Mouse (Mus musculus) MEL (cell line): ENCODE results near the gene Hdgf. TPM values are rescaled to one million over a fixed set of nuclear protein-coding genes. Genes with fewer than 3 reads are reported as not detected.

Experiments used
- DNase-seq: peaks from one replicate; pipeline ENCODE4 v3.0.0; 2011; ENCODE audit warnings: low read depth, low spot score
- H3K27ac ChIP-seq: 2 replicates; pipeline ENCODE4 v1.5.1; 2012; ENCODE audit warnings: low read depth, mild to moderate bottlenecking, control low read depth, low read length, moderate library complexity; ENCODE audit not compliant: control insufficient read depth
- H3K27me3 ChIP-seq, 2 experiments: fragments of 150-350 bp in 1 of 2; sonication (generic) in 1 of 2; 2 replicates each; pipeline ENCODE4 v1.6.1; 2012; ENCODE audit warnings: low read length in 2 of 2, mild to moderate bottlenecking in 2 of 2, improper control_type of control experiment in 1 of 2, moderate library complexity in 1 of 2; ENCODE audit not compliant: insufficient read depth in 2 of 2, control insufficient read depth in 1 of 2
- H3K36me3 ChIP-seq, 2 experiments: 2 replicates each; pipeline ENCODE4 v1.6.1; 2012 to 2014; ENCODE audit warnings: low read length in 2 of 2, improper control_type of control experiment in 1 of 2, inconsistent platforms in 1 of 2, mild to moderate bottlenecking in 1 of 2; ENCODE audit not compliant: insufficient read depth in 2 of 2, control insufficient read depth in 1 of 2
- H3K4me1 ChIP-seq, 2 experiments: fragments of 150-350 bp in 1 of 2; sonication (generic) in 1 of 2; 2 replicates each; pipeline ENCODE4 v1.6.1; 2012; ENCODE audit warnings: low read length in 2 of 2, improper control_type of control experiment in 1 of 2, mild to moderate bottlenecking in 1 of 2; ENCODE audit not compliant: insufficient read depth in 2 of 2, control insufficient read depth in 1 of 2
- H3K4me3 ChIP-seq, 2 experiments: fragments of 150-350 bp in 1 of 2; sonication (generic) in 1 of 2; 2 replicates each; pipeline ENCODE4 v1.5.1; 2012; ENCODE audit warnings: low read depth in 2 of 2, low read length in 2 of 2, mild to moderate bottlenecking in 2 of 2, moderate library complexity in 2 of 2, control low read depth in 1 of 2, improper control_type of control experiment in 1 of 2; ENCODE audit not compliant: control insufficient read depth in 1 of 2, insufficient read depth in 1 of 2
- H3K79me2 ChIP-seq: 2 replicates; pipeline ENCODE4 v1.6.1; 2012; ENCODE audit warnings: mild to moderate bottlenecking, low read length, moderate library complexity; ENCODE audit not compliant: control insufficient read depth, poor library complexity, insufficient read depth
- H3K9ac ChIP-seq: 2 replicates; pipeline ENCODE4 v1.6.1; 2012; ENCODE audit warnings: low read depth, mild to moderate bottlenecking, control low read depth, low read length, moderate library complexity; ENCODE audit not compliant: control insufficient read depth, poor library complexity, severe bottlenecking
- H3K9me3 ChIP-seq: fragments of 150-350 bp; sonication (generic); replicated peaks from 2 replicates; pipeline ENCODE4 v1.6.1; 2012; ENCODE audit warnings: mild to moderate bottlenecking, low read length, improper control_type of control experiment, moderate library complexity; ENCODE audit not compliant: insufficient read depth
- BHLHE40 ChIP-seq: IDR thresholded peaks from 2 replicates; pipeline ENCODE4 v1.6.1; 2012; ENCODE audit warnings: low read depth, mild to moderate bottlenecking, inconsistent platforms, low read length, improper control_type of control experiment, borderline replicate concordance
- CTCF ChIP-seq, 3 experiments: IDR thresholded peaks in 2 of 3; conservative IDR thresholded peaks in 1 of 3; 2 replicates each; pipeline ENCODE4 v1.5.1; 2011 to 2012; ENCODE audit warnings: low read length in 3 of 3, low read depth in 2 of 3, mild to moderate bottlenecking in 2 of 3, improper control_type of control experiment in 1 of 3, inconsistent platforms in 1 of 3, mixed read lengths in 1 of 3, moderate library complexity in 1 of 3; ENCODE audit not compliant: control insufficient read depth in 1 of 3, insufficient read depth in 1 of 3, poor library complexity in 1 of 3, severe bottlenecking in 1 of 3
- E2F4 ChIP-seq: IDR thresholded peaks from 2 replicates; pipeline ENCODE4 v1.6.1; 2011; ENCODE audit warnings: low read depth, low read length, improper control_type of control experiment, borderline replicate concordance
- EP300 ChIP-seq, 2 experiments: IDR thresholded peaks; 2 replicates each; pipeline ENCODE4 v1.6.1; 2011; ENCODE audit warnings: improper control_type of control experiment in 2 of 2, low read length in 2 of 2, low read depth in 1 of 2, mild to moderate bottlenecking in 1 of 2
- ETS1 ChIP-seq: IDR thresholded peaks from 2 replicates; pipeline ENCODE4 v1.6.1; 2012; ENCODE audit warnings: low read depth, mild to moderate bottlenecking, inconsistent platforms, low read length, improper control_type of control experiment, moderate library complexity
- GABPA ChIP-seq: IDR thresholded peaks from 2 replicates; pipeline ENCODE4 v1.6.1; 2012; ENCODE audit warnings: low read depth, mild to moderate bottlenecking, inconsistent platforms, low read length, improper control_type of control experiment, moderate library complexity
- GATA1 ChIP-seq: IDR thresholded peaks from 2 replicates; pipeline ENCODE4 v1.6.1; 2011; ENCODE audit warnings: low read depth, low read length, improper control_type of control experiment
- HCFC1 ChIP-seq: IDR thresholded peaks from 2 replicates; pipeline ENCODE4 v1.6.1; 2012; ENCODE audit warnings: low read depth, mild to moderate bottlenecking, inconsistent platforms, low read length, improper control_type of control experiment, moderate library complexity
- KAT2A ChIP-seq: conservative IDR thresholded peaks from 2 replicates; pipeline ENCODE4 v1.6.1; 2012; ENCODE audit warnings: low read depth, low read length, improper control_type of control experiment, inconsistent platforms
- MAFK ChIP-seq: IDR thresholded peaks from 2 replicates; pipeline ENCODE4 v1.6.1; 2011; ENCODE audit warnings: low read depth, mild to moderate bottlenecking, low read length, improper control_type of control experiment, borderline replicate concordance
- MAX ChIP-seq: IDR thresholded peaks from 2 replicates; pipeline ENCODE4 v1.6.1; 2011; ENCODE audit warnings: low read length, improper control_type of control experiment
- MEF2A ChIP-seq: IDR thresholded peaks from 2 replicates; pipeline ENCODE4 v1.6.1; 2014; ENCODE audit warnings: low read depth, mild to moderate bottlenecking, inconsistent platforms, low read length, improper control_type of control experiment; ENCODE audit not compliant: poor library complexity, insufficient replicate concordance, severe bottlenecking; ENCODE audit errors: extremely low read depth
- MXI1 ChIP-seq: IDR thresholded peaks from 2 replicates; pipeline ENCODE4 v1.6.1; 2011; ENCODE audit warnings: mild to moderate bottlenecking, low read depth, low read length, improper control_type of control experiment
- MYC ChIP-seq: IDR thresholded peaks from 2 replicates; pipeline ENCODE4 v1.6.1; 2011; ENCODE audit warnings: low read depth, mild to moderate bottlenecking, low read length, improper control_type of control experiment, moderate library complexity
- NELFE ChIP-seq: IDR thresholded peaks from 2 replicates; pipeline ENCODE4 v1.6.1; 2011; ENCODE audit warnings: low read depth, low read length, improper control_type of control experiment
- POLR2AphosphoS2 ChIP-seq: IDR thresholded peaks from 2 replicates; pipeline ENCODE4 v1.6.1; 2011; ENCODE audit warnings: low read length, improper control_type of control experiment
- RAD21 ChIP-seq: IDR thresholded peaks from 2 replicates; pipeline ENCODE4 v1.6.1; 2011; ENCODE audit warnings: mild to moderate bottlenecking, low read depth, low read length, improper control_type of control experiment
- RCOR1 ChIP-seq: IDR thresholded peaks from 2 replicates; pipeline ENCODE4 v1.6.1; 2012; ENCODE audit warnings: low read depth, mild to moderate bottlenecking, inconsistent platforms, low read length, improper control_type of control experiment
- SMC3 ChIP-seq: IDR thresholded peaks from 2 replicates; pipeline ENCODE4 v1.6.1; 2011; ENCODE audit warnings: low read depth, low read length, improper control_type of control experiment
- TAL1 ChIP-seq: IDR thresholded peaks from 2 replicates; pipeline ENCODE4 v1.6.1; 2012; ENCODE audit warnings: mild to moderate bottlenecking, inconsistent platforms, low read length, moderate library complexity, mixed read lengths
- TCF12 ChIP-seq: IDR thresholded peaks from 2 replicates; pipeline ENCODE4 v1.6.1; 2014; ENCODE audit warnings: low read depth, mild to moderate bottlenecking, inconsistent platforms, low read length, improper control_type of control experiment, moderate library complexity
- USF1 ChIP-seq: IDR thresholded peaks from 2 replicates; pipeline ENCODE4 v1.6.1; 2014; ENCODE audit warnings: low read depth, mild to moderate bottlenecking, inconsistent platforms, low read length, improper control_type of control experiment, moderate library complexity
- USF2 ChIP-seq, 2 experiments: IDR thresholded peaks; 2 replicates each; pipeline ENCODE4 v1.6.1; 2011 to 2012; ENCODE audit warnings: improper control_type of control experiment in 2 of 2, low read length in 2 of 2, borderline replicate concordance in 1 of 2, inconsistent platforms in 1 of 2, low read depth in 1 of 2, mild to moderate bottlenecking in 1 of 2; ENCODE audit not compliant: insufficient read depth in 1 of 2
- ZC3H11A ChIP-seq: IDR thresholded peaks from 2 replicates; pipeline ENCODE4 v1.6.1; 2012; ENCODE audit warnings: low read depth, mild to moderate bottlenecking, inconsistent platforms, low read length, improper control_type of control experiment
- ZKSCAN1 ChIP-seq: IDR thresholded peaks from 2 replicates; pipeline ENCODE4 v1.6.1; 2012; ENCODE audit warnings: low read depth, mild to moderate bottlenecking, inconsistent platforms, low read length, improper control_type of control experiment, moderate library complexity
- ZMIZ1 ChIP-seq: IDR thresholded peaks from 2 replicates; pipeline ENCODE4 v1.6.1; 2012; ENCODE audit warnings: low read depth, mild to moderate bottlenecking, inconsistent platforms, low read length, improper control_type of control experiment, moderate library complexity
- ZNF384 ChIP-seq: IDR thresholded peaks from 2 replicates; pipeline ENCODE4 v1.6.1; 2012; ENCODE audit warnings: low read depth, mild to moderate bottlenecking, inconsistent platforms, low read length, improper control_type of control experiment
- polyA plus RNA-seq, 2 experiments: library from polyadenylated mRNA; stranded (reverse) in 1 of 2; unstranded in 1 of 2; fragments of >175 nt in 1 of 2; fragments of >200 nt in 1 of 2; gene quantifications; 2 replicates each; pipeline versions ENCODE4 v1.2.1 to v1.2.4; 2012; ENCODE audit warnings: low replicate concordance in 2 of 2, low read depth in 1 of 2; ENCODE audit not compliant: insufficient read length in 2 of 2, insufficient read depth in 1 of 2, missing spikeins in 1 of 2
- total RNA-seq: library from RNA; depleted of rRNA; stranded (reverse); fragments of 300-350 nt; gene quantifications from 2 replicates; pipeline ENCODE4 v1.2.3, GENCODE M21; 2012

Hdgf gene
- total and polyA plus RNA-seq, 3 experiments, result 369 to 1,503 (median 519) TPM

- TF ChIP-seq EP300 (IDR thresholded peaks at IDR 0.05; ENCODE audit: low read depth in 1 of 2, low read length in 2 of 2) (no peak), ETS1 (no peak; the same call in 1 of the 2 replicates), MAX (no peak), SMC3 (no peak), ZNF384 (no peak), CTCF (IDR thresholded peaks at IDR 0.05 in 2 of 3, conservative IDR thresholded peaks at IDR 0.05 in 1 of 3; ENCODE audit: control insufficient read depth in 1 of 3, insufficient read depth in 1 of 3, low read depth in 2 of 3, low read length in 3 of 3, poor library complexity in 1 of 3, severe bottlenecking in 1 of 3) (no peak), HCFC1 (peak; percentile 98), GATA1 (no peak), TAL1 (no peak), MAFK (no peak), MXI1 (peak; percentile 78), TCF12 (peak; percentile 57; the same call in 1 of the 2 replicates), NELFE (0 out of 2 replicates have a peak, but pooled peaks have one; percentile 42), E2F4 (no peak), ZMIZ1 (no peak), RCOR1 (no peak)
Measured at GRCm38 (mm10) chr3:87885281-87886003, 20.7 kb upstream of the Hdgf start, which contains the start of gene Prcc (continued).

GRCm38 (mm10) chr3:87886004-87886365 is 20.1 kb upstream of the Hdgf start:
- Histone ChIP-seq H3K27me3 (no peaks in the 10 kb centered on the region), H3K9ac (peak overlapping the region; percentile 64), H3K27ac (peak overlapping the region; percentile 15; the same call in 1 of the 2 replicates), H3K4me1 (peaks cover 3 to 19% of the 10 kb centered on the region in 2 experiments; a peak in 3 of 4 replicates), H3K79me2 (peaks cover 32% of the 10 kb centered on the region), H3K9me3 (no peaks in the 10 kb centered on the region), H3K36me3 (peaks cover 0 to 16% of the 10 kb centered on the region in 2 experiments; a peak in 2 of 4 replicates), H3K4me3 (peak overlapping the region; percentile 40 to 93)
- no peak for DNase-seq
- TF ChIP-seq GABPA, result no peak
- 0 out of 2 replicates have a peak, but pooled peaks have one; percentile 10 for TF ChIP-seq SMC3

- H3K9ac ChIP-seq, result peak overlapping the region; percentile 64
- H3K79me2 ChIP-seq, result peaks cover 29% of the 10 kb centered on the region
- H3K36me3 ChIP-seq, result peaks cover 0 to 16% of the 10 kb centered on the region in 2 experiments; a peak in 2 of 4 replicates
- no peak overlapping the region for H3K27ac ChIP-seq
- DNase-seq, result no peak
- peaks cover 3 to 19% of the 10 kb centered on the region in 2 experiments; a peak in 3 of 4 replicates for H3K4me1 ChIP-seq
- no peaks in the 10 kb centered on the region for H3K27me3 ChIP-seq
- no peaks in the 10 kb centered on the region for H3K9me3 ChIP-seq
- peak overlapping the region; percentile 40 to 93 for H3K4me3 ChIP-seq
- TF ChIP-seq POLR2AphosphoS2 (no peak), MYC (no peak), RAD21 (no peak), RCOR1 (no peak), HCFC1 (no peak), GABPA (no peak), ZKSCAN1 (no peak), ZC3H11A (no peak), USF1 (no peak), NELFE (no peak), MAFK (no peak), KAT2A (no peak), MEF2A (no peak), BHLHE40 (no peak), USF2 (IDR thresholded peaks at IDR 0.05; ENCODE audit: borderline replicate concordance in 1 of 2, insufficient read depth in 1 of 2, low read depth in 1 of 2, low read length in 2 of 2) (no peak)
Measured at GRCm38 (mm10) chr3:87886416-87886815, 19.7 kb upstream of the Hdgf start.
